Mouse (Mus musculus): ENCODE data around the gene Gm11444. TPM values are rescaled to one million over a fixed set of nuclear protein-coding genes. Genes with fewer than 3 reads are reported as not detected.

Gene Gm11444
- total RNA-seq, 2 experiments from 2014 or later, result not detected

DNA sequence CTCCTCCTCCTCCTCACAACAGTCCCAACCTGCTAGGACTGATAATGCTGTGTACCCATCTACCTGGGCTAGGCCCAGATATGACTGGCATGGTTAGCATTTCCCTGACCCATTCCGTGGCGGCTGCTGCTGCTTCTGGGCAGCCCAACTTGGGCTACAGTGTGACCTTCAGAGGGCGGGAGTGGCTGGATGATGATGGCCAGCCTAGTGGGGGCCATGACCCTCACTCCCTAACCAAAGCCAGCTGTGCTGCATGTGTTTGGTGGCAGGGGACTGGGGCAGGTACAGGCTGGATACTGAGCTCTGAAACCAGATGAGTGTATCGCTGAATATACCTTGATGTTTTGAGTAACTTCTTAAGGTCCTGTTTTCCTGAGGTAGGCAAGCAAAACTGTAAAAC, 26.3 kb downstream of the Gm11444 start:
- intact Hi-C loops (cut with DNase I), result loop anchor here (2.0 to 5.0 kb wide), 4 partner anchors 86 to 351 kb away; no protein-coding TSS in a partner anchor
- DNase-seq, result no peak

DNA sequence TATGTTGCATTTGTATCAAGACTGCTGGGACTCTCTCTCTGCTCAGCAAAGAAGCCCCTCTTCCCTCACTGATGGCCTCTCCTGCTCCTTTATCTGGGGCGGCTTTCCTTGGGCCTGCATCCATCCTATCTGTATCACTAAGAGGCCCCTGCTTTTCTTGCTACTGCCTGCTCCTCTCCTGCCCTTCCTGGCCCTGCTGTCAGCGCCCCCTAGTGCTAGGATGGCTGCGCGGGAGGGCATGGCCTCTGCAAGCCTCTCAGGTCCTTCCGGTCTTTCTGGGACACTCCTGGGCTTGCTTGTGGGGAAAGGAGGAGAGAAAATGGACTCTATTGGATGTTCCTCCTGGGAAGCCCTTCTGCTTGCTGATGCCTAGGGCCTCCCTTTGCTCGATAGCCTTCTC, 27.0 kb downstream of the Gm11444 start:
- peak; percentile 71 to 87 for DNase-seq
- intact Hi-C loops (cut with DNase I), result loop anchor here (2.0 to 5.0 kb wide), 4 partner anchors 86 to 351 kb away; no protein-coding TSS in a partner anchor

DNA sequence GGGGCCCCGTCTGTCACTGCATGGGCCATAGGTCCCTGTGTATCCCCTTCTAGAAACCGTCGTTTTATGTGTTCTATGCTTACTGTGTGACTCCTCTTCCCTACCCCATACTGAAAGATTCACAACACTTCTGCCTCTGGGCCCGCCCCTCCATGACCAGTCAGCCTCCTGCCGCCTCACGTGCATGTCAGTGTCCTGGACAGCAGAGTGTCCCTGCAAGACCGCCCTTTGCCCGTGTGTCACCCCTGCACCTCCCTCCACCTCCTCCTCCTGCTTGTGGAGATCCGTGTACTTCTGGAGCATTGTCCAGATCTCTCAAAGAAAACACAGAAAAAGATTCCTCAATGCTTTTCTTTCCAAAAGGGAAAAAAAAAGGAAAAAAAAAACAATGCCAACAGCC, 28.5 kb downstream of the Gm11444 start:
- intact Hi-C loops (cut with DNase I), result loop anchor here (2.0 to 5.0 kb wide), 4 partner anchors 84 to 349 kb away; no protein-coding TSS in a partner anchor
- DNase-seq, result no peak

DNA sequence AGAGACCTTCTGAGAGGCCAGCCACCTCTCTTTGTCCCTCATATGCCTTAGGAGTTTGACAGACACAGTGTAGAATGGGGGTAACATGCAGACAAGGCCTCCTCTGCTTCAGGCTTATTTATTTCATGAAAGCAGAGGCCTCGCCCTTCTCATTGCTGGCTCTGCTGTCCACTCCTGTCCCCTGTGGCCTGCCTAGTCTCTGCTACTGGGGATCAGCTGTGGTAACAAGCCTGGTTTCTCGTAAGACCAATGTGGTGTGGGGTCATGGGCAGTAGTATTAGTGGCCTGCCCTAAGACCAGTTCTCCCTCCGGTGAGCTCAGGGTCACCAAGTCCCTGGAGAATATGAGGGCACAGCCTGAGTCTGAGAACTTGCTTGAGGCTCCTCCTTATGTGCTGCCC, 29.2 kb downstream of the Gm11444 start:
- DNase-seq, result no peak
- intact Hi-C loops (cut with DNase I), result loop anchor here (5.0 kb wide), 3 partner anchors 84 to 349 kb away; no protein-coding TSS in a partner anchor

DNA sequence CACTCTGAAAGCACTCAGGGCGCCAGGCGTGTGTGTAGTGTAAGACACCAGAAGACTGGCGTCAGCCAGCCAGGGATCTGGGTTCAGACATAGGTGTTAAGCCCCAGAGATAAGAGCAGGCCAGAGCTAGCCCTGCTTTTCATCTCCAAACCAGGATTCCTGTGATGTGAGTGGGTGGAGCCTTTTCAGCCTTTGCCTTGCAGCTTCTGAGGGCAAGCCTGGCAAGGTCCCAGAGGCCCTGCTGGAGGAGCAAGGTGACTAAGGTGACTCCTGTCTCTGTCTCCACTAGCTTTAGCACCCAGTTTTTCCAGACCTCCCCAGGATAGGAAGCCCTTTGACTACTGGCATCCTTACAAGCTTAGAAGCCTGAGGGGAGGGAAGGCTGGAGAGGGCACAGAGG, 31.7 kb downstream of the Gm11444 start:
- no peak for DNase-seq
- intact Hi-C loops (cut with DNase I), result no loop called here

DNA sequence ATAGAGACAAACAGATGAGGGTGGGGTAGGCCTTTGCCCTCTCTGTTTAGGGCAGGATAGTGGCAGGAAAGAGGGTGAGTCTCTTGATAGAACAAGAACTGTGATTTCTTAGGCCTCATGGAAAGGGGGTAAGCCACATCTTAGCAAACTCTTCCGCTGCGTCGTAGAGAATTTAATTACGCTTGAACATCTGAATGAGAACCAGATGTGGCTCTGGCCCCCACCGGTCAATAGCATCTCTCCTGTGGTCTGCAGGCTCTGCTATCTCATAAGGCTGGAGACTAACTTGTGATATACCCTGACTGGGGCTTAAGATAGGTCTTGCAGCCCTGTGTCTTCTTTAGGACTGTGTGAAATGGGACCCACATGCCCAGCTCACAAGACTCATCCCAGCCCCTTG, 33.7 kb downstream of the Gm11444 start:
- intact Hi-C loops (cut with DNase I), result no loop called here
- DNase-seq, result no peak

DNA sequence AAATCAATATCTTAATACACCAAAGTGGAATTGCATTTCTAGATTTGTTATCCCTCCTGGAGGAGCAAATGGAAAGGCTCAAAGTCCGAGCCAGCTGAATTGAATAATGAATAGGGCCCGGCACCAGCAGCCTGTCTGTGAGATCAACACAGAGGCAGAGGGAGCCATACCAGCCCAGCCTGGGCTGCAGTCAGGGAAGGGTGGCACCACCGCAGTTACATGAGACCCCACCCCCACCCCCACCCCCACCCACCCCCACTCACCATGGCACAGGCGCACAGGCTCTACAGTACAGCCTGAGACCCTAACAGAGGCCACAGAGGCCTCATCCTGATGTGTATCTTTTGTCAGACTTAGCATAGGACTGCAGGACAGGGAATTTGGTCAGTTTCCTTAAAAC, 35.5 kb downstream of the Gm11444 start:
- no peak for DNase-seq
- intact Hi-C loops (cut with DNase I), result no loop called here

DNA sequence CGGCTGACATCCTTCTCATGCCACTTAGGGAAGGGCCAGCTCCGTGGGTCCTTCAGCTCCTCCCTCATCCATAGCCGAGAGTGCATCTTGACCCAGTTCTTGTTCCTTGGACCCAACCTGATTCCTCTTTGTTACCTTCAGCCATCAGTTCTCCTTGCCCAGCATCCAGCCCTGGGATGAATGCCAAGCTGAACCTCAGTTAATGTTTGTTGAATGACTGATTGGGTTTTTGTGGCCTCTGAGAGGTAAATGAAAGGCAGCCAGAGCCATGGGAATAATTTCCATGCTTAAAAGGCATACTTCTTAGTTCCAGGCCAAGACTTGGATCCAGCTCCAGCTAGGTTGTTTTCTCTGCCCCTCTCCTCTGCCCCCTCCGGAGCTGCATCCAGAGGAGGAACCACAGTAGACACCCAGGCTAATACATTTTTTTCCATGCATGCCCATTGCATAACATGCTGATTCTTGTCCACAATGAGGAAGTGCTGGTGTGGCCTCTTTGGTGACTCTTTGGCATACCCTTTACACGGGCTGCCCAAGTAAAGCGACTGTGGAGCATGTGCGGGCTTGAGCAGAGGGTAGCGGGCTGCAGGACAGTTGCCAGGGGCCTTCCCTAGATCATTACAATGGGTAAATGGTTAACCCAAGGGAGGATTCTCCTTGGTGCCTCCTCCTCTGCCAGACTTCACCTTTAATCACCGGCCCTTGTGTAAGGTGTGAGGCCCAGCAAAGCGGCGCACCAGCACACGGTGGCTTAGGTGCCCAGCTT, 37.7 kb downstream of the Gm11444 start:
- no peak for DNase-seq

DNA sequence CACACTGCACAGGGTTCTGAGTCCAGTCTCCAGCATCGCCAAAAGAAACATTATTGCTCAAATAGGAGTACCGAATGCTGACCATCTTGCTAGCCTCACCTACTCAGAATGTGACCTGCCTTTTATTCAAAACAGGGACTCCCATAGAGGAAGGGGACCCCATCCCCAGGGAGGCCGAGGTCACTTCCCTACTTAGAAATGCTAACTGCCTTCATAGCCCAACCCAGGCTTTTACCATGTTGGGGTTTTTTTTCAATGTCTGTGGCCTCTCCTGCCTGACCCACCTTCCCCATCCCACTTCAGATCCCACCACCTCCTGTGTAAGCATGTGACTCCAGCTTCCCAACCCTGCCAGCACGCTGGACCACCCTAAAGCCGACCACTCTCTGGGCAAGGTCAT, 38.5 kb downstream of the Gm11444 start:
- intact Hi-C loops (cut with DNase I), result no loop called here

More for the DNA sequence above, 37.7 kb downstream of the Gm11444 start:
- intact Hi-C loops (cut with DNase I), result no loop called here

DNA sequence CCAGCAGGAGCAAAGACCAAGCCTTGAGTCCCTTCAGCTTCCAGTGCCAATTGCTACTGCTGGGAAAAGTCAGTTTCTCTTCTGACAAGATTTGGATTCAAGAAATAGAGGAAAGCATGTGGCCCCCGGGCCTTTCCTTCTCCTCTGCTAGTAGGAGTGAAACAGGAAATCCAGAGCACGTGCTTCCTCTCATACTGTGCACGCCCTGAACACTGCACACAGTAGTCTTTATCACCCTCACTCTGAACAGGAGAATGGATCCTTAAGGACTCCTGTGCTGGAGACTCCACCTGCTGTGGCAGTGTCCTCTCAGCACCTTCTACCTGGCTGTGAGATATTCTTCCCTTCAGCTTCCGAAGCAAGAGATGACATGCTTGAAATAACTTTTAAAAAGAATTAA, 38.9 kb downstream of the Gm11444 start:
- no peak for DNase-seq
- intact Hi-C loops (cut with DNase I), result no loop called here

More for the DNA sequence above, 38.5 kb downstream of the Gm11444 start:
- no peak for DNase-seq

DNA sequence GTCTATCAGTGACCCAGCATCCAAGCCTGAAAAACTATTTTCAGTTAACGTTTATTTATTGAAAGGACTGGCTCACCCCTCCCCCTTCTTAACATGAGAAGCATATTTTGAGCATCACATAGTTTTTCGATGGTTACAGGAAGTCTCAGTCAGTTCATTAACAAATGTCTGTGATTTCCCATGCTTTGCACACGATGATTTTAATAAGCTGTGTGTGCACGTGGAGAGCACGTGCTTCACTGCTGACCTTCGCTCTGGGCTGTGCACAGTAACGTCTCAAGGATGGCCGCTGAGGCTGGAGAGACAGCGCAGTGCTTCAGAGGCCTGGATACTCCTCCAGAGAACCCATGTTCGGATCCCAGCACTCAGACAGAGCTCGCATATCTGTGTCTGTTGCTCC, 42.8 kb downstream of the Gm11444 start:
- intact Hi-C loops (cut with DNase I), result no loop called here

DNA sequence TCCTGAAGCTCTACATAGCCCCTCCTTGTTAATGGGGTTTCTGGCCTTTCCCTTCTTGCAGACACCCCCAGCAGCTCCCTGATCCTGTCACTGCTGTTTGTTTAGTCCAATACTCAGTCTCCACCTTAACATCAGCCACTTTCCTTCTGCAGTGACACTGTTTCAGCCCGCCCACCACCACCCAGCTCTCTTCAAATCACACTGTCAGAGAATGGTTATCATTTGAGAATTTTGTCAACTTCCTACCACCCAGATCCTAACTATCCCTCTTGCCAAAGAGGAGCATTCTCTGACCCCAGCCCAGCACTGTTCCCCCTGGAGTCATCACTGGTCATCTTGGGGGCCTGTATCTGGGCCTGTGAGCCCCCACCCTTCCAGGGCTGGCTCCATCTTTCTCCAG, 44.4 kb downstream of the Gm11444 start:
- no peak for DNase-seq
- intact Hi-C loops (cut with DNase I), result no loop called here

More for the DNA sequence above, 42.8 kb downstream of the Gm11444 start:
- no peak for DNase-seq

DNA sequence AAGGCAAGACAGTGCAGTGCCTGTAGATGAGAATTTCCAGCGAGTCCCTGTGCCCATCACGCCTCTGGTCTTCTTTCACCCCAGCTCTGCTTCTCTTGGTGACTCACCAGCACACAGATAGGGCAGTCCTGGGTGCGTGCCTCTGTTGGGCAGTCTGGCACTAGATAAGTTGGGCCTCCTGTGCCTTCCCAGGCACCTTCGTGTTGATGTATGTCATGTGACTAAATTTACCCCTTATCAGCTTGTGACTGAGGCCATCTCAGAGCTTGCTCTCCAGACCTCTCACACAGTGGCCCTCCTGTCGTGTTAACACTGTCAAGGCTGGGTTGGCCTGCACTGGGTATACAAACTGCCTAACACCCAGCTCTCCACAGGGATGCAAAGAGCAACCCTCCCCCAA, 46.1 kb downstream of the Gm11444 start:
- intact Hi-C loops (cut with DNase I), result no loop called here
- DNase-seq, result no peak

DNA sequence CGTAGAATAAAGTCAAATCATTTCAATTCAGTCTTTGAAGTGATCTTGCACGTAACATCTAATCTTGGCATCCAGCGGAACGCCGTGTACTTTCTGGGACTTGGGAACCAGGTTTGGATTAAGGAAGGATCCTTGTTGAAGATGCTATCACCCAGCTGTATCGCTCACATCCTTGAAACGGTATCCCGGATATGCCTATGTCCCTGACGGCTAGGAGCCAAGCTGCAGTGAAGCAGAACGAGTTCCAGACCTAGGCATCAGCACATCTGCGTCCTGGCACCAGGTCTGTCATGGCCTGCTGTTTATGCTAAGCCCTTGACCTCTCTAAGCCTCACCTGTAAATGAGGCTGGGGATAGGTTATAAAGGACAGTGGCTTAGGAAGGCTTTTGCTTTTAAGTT, 49.8 kb downstream of the Gm11444 start:
- intact Hi-C loops (cut with DNase I), result no loop called here
- no peak for DNase-seq

DNA sequence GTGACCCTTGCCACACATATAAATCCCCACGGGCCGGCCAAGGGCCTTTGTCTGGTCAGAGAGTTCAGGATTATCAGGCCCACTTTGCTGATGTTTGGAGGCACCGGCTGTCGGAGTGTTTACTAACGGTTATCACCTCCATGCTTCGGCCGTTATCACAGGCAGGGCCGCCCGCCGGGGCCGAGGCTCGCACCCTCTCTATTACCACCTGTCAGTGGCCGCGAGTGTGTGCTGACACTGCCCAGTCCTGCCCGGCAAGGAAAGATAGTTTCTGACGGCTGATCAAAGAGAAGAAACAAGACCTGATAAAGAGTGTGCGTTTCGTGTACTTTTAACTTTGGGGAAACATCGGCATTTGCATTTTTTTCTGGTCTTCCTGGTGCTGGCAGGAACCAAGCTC, 50.3 kb downstream of the Gm11444 start:
- DNase-seq, result no peak
- intact Hi-C loops (cut with DNase I), result no loop called here

DNA sequence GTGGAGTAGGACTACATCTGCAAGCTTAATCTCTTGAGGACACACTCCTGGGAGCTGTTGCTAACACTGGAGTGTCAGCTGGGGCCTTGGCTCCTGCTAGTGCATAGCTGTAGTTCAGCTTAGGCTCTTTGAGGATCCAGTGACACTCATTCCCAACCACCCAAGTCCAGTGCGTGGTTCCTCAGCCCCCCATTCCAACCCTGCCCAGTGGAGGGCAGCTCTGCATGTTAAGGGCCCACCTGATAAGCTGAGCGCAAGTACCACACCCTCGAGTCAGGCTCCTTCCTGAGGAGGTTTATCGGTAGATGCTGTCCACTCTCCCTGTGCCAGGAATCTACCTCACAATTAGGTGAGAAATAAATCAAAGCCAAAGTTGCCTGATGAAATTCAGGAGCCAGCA, 50.7 kb downstream of the Gm11444 start:
- no peak for DNase-seq
- intact Hi-C loops (cut with DNase I), result no loop called here

Other genes starting within 250 kb of the Gm11444 start
- 1 to 10 TPM; 3.0 to 3.7 TPM for gene Tbx2, start 17.8 kb downstream of the Gm11444 start, total RNA-seq (2021)
- gene Tbx4, start 36.1 kb upstream of the Gm11444 start, total RNA-seq (2021), result 1 to 10 TPM; 1.4 to 1.7 TPM